Mouse (Mus musculus) cortical plate, adult 2 months (tissue): ENCODE measurements around the gene Klhl29. TPM values are rescaled to one million over a fixed set of nuclear protein-coding genes. Genes with fewer than 3 reads are reported as not detected.
A peak's percentile ranks its signal among the peaks of the same experiment; 100 is the strongest.

Source experiments
- H3K27ac ChIP-seq: fragments of 200-500 bp; 2 replicates; pipeline ENCODE4 v1.5.1; 2012; ENCODE audit warnings: low read length, control low read depth, inconsistent platforms; ENCODE audit not compliant: insufficient read depth
- H3K4me1 ChIP-seq: fragments of 200-500 bp; 2 replicates; pipeline ENCODE4 v1.6.1; 2011; ENCODE audit warnings: low read length; ENCODE audit not compliant: control insufficient read depth, insufficient read depth
- H3K4me3 ChIP-seq: fragments of 200-500 bp; 2 replicates; pipeline ENCODE4 v1.5.1; 2011; ENCODE audit warnings: mild to moderate bottlenecking, low read length, control low read depth; ENCODE audit not compliant: insufficient read depth
- CTCF ChIP-seq: fragments of 200-500 bp; IDR thresholded peaks from 2 replicates; pipeline ENCODE4 v1.5.1; 2011; ENCODE audit warnings: mild to moderate bottlenecking, control low read depth, low read length; ENCODE audit not compliant: insufficient read depth; ENCODE audit errors: extremely low read depth
- POLR2A ChIP-seq: fragments of 200-500 bp; IDR thresholded peaks from 2 replicates; pipeline ENCODE4 v1.6.1; 2011; ENCODE audit warnings: mild to moderate bottlenecking, low read length, control low read depth; ENCODE audit not compliant: insufficient read depth; ENCODE audit errors: extremely low read depth
- polyA plus RNA-seq: library from polyadenylated mRNA; depleted of rRNA; stranded (reverse); fragments of >200 nt; gene quantifications from 2 replicates; pipeline ENCODE4 v1.2.3, GENCODE M21; 2012

The Klhl29 gene
- polyA plus RNA-seq, 1 experiment = 26.9 TPM

GRCm38 (mm10) chr12:5155177-5155576, 220.3 kb downstream of the Klhl29 start:
- TF ChIP-seq POLR2A (no peak), CTCF (no peak)
- Histone ChIP-seq H3K4me1 (peaks cover 14% of the 10 kb centered on the region), H3K4me3 (no peak overlapping the region), H3K27ac (no peak overlapping the region)

- Histone ChIP-seq H3K4me3 (no peak overlapping the region), H3K27ac (no peak overlapping the region), H3K4me1 (peaks cover 7% of the 10 kb centered on the region)
- TF ChIP-seq POLR2A (no peak), CTCF (no peak)
Observed at GRCm38 (mm10) chr12:5151859-5152258, 223.6 kb downstream of the Klhl29 start.

- no peak overlapping the region for H3K27ac ChIP-seq
- H3K4me3 ChIP-seq = no peak overlapping the region
Observed at GRCm38 (mm10) chr12:5147346-5148035, 228.0 kb downstream of the Klhl29 start.

GRCm38 (mm10) chr12:5143903-5144781, 231.3 kb downstream of the Klhl29 start:
- peak overlapping the region; percentile 31; the same call in 1 of the 2 replicates for H3K27ac ChIP-seq
- no peak overlapping the region for H3K4me3 ChIP-seq
- TF ChIP-seq POLR2A (no peak), CTCF (no peak)
- peaks cover 4% of the 10 kb centered on the region; the same call in 1 of the 2 replicates for H3K4me1 ChIP-seq

More at GRCm38 (mm10) chr12:5147346-5148035, 228.0 kb downstream of the Klhl29 start:
- TF ChIP-seq POLR2A = no peak
- TF ChIP-seq CTCF = no peak
- peaks cover 3% of the 10 kb centered on the region; the same call in 1 of the 2 replicates for H3K4me1 ChIP-seq

- TF ChIP-seq POLR2A = no peak
- TF ChIP-seq CTCF = no peak
- Histone ChIP-seq H3K27ac (no peak overlapping the region), H3K4me1 (peaks cover 5% of the 10 kb centered on the region; the same call in 1 of the 2 replicates), H3K4me3 (no peak overlapping the region)
Observed at GRCm38 (mm10) chr12:5143224-5143623, 232.3 kb downstream of the Klhl29 start.

- peaks cover 5% of the 10 kb centered on the region; the same call in 1 of the 2 replicates for H3K4me1 ChIP-seq
- TF ChIP-seq POLR2A (no peak), CTCF (peak; percentile 77)
- no peak overlapping the region for H3K27ac ChIP-seq
- H3K4me3 ChIP-seq = no peak overlapping the region
Observed at GRCm38 (mm10) chr12:5142776-5143175, 232.7 kb downstream of the Klhl29 start.

- Histone ChIP-seq H3K4me1 (0 out of 2 replicates have a peak, but pooled peaks cover 3% of the 10 kb centered on the region), H3K27ac (no peak overlapping the region), H3K4me3 (no peak overlapping the region)
- TF ChIP-seq CTCF = peak; percentile 54
- TF ChIP-seq POLR2A = no peak
Observed at GRCm38 (mm10) chr12:5141040-5141439, 234.4 kb downstream of the Klhl29 start.

GRCm38 (mm10) chr12:5139302-5139701, 236.2 kb downstream of the Klhl29 start:
- TF ChIP-seq POLR2A (no peak), CTCF (no peak)
- H3K4me1 ChIP-seq = 0 out of 2 replicates have a peak, but pooled peaks cover 1% of the 10 kb centered on the region
- no peak overlapping the region for H3K4me3 ChIP-seq
- H3K27ac ChIP-seq = no peak overlapping the region

GRCm38 (mm10) chr12:5136300-5136699, 239.2 kb downstream of the Klhl29 start:
- Histone ChIP-seq H3K4me1 (0 out of 2 replicates have a peak, but pooled peaks cover 1% of the 10 kb centered on the region), H3K4me3 (no peak overlapping the region), H3K27ac (no peak overlapping the region)
- TF ChIP-seq POLR2A = no peak
- peak; percentile 94 for TF ChIP-seq CTCF

GRCm38 (mm10) chr12:5129190-5129589, 246.3 kb downstream of the Klhl29 start:
- no peak overlapping the region for H3K4me3 ChIP-seq
- no peak overlapping the region; the same call in 1 of the 2 replicates for H3K27ac ChIP-seq
- peaks cover 10% of the 10 kb centered on the region; the same call in 1 of the 2 replicates for H3K4me1 ChIP-seq

More at GRCm38 (mm10) chr12:5129190-5129589, 246.3 kb downstream of the Klhl29 start:
- no peak for TF ChIP-seq POLR2A
- no peak for TF ChIP-seq CTCF
